ENCODE assay signal across 19 mouse cellular contexts in genomic region chr6:116405715-116406114, GRCm38 (mm10). TPM values are rescaled to one million over a fixed set of nuclear protein-coding genes. Genes with fewer than 3 reads are reported as not detected.
A peak's percentile ranks its signal among the peaks of the same experiment; 100 is the strongest.
DNase-seq lines count a peak whose midpoint lies in the region; ATAC-seq and TF ChIP-seq lines count a peak whose summit lies in the region.
"Had no signal": no experiment of that assay in that cellular context is flagged by ENCODE, and none has a peak within 500 bp of the region (broad histone marks: within the 10 kb centered on the region; RNA-seq: fewer than 3 reads in every experiment).

No protein-coding gene starts in this region.

- no peaks in the 10 kb centered on the region for H3K27me3 ChIP-seq in midbrain, embryonic 10.5 days (ENCODE audit: low read depth, poor library complexity, severe bottlenecking)
- H3K27me3 ChIP-seq in midbrain, embryonic 16.5 days (ENCODE audit: control insufficient read depth, insufficient read depth, low read depth, low read length), result no peaks in the 10 kb centered on the region
- no peaks in the 10 kb centered on the region for H3K27me3 ChIP-seq in hindbrain, postnatal 0 days (ENCODE audit: insufficient read depth, low read length)
- no peaks in the 10 kb centered on the region for H3K27me3 ChIP-seq in neural tube, embryonic 13.5 days
- H3K27me3 ChIP-seq: heart, embryonic 12.5 days; limb, embryonic 12.5 days; liver, embryonic 15.5 days had no signal

- peaks cover 34% of the 10 kb centered on the region for H3K4me1 ChIP-seq in midbrain, embryonic 10.5 days
- peaks cover 6% of the 10 kb centered on the region for H3K4me1 ChIP-seq in midbrain, embryonic 16.5 days (ENCODE audit: control insufficient read depth, insufficient read depth, low read length)
- no peaks in the 10 kb centered on the region; the same call in 1 of the 2 replicates for H3K4me1 ChIP-seq in hindbrain, postnatal 0 days (ENCODE audit: insufficient read depth, low read length)
- H3K4me1 ChIP-seq in neural tube, embryonic 13.5 days (replicated peaks), result peaks cover 25% of the 10 kb centered on the region
- H3K4me1 ChIP-seq: heart, embryonic 12.5 days; limb, embryonic 12.5 days; liver, embryonic 15.5 days had no signal

- no peaks in the 10 kb centered on the region for H3K9me3 ChIP-seq in midbrain, embryonic 10.5 days (replicated peaks)
- no peaks in the 10 kb centered on the region for H3K9me3 ChIP-seq in midbrain, embryonic 16.5 days (replicated peaks; ENCODE audit: control insufficient read depth, low read length, poor library complexity, severe bottlenecking)
- H3K9me3 ChIP-seq in hindbrain, postnatal 0 days (ENCODE audit: low read length), result no peaks in the 10 kb centered on the region
- H3K9me3 ChIP-seq in neural tube, embryonic 13.5 days, result no peaks in the 10 kb centered on the region
- H3K9me3 ChIP-seq: embryonic facial prominence, embryonic 10.5 days; heart, embryonic 12.5 days; limb, embryonic 12.5 days; liver, embryonic 15.5 days had no signal

- H3K4me2 ChIP-seq in midbrain, embryonic 16.5 days (ENCODE audit: low read length), result no peak overlapping the region
- no peak overlapping the region for H3K4me2 ChIP-seq in hindbrain, postnatal 0 days (ENCODE audit: low read depth, low read length)
- no peak overlapping the region for H3K4me2 ChIP-seq in neural tube, embryonic 13.5 days
- H3K4me2 ChIP-seq: heart, embryonic 12.5 days; limb, embryonic 12.5 days; liver, embryonic 15.5 days had no signal

- no peak overlapping the region for H3K9ac ChIP-seq in midbrain, embryonic 16.5 days (ENCODE audit: low read depth, low read length)
- no peak overlapping the region for H3K9ac ChIP-seq in hindbrain, postnatal 0 days (replicated peaks; ENCODE audit: low read length)
- no peak overlapping the region for H3K9ac ChIP-seq in neural tube, embryonic 13.5 days
- H3K9ac ChIP-seq: heart, embryonic 12.5 days; limb, embryonic 12.5 days; liver, embryonic 15.5 days had no signal

- H3K36me3 ChIP-seq in midbrain, embryonic 10.5 days, result peaks cover 20% of the 10 kb centered on the region
- peaks cover 7% of the 10 kb centered on the region; the same call in 1 of the 2 replicates for H3K36me3 ChIP-seq in midbrain, embryonic 16.5 days (ENCODE audit: control insufficient read depth, insufficient read depth, low read length)
- H3K36me3 ChIP-seq in hindbrain, postnatal 0 days (ENCODE audit: insufficient read depth, low read length), result 0 out of 2 replicates have a peak, but pooled peaks cover 16% of the 10 kb centered on the region
- peaks cover 66% of the 10 kb centered on the region for H3K36me3 ChIP-seq in neural tube, embryonic 13.5 days

- no peak for ATAC-seq in midbrain, embryonic 16.5 days
- ATAC-seq in hindbrain, postnatal 0 days, result no peak
- no peak for ATAC-seq in neural tube, embryonic 13.5 days (ENCODE audit: low read depth)

- no peak for DNase-seq in midbrain, embryonic 10.5 days (ENCODE audit: low spot score)
- peak; percentile 68 for DNase-seq in brain, adult 2 months (ENCODE audit: low read depth, low spot score)
- no peak for DNase-seq in hindbrain, postnatal 0 days (ENCODE audit: low spot score)
- no peak for DNase-seq in spleen, postnatal 36 days (ENCODE audit: low spot score in 2 of 2)
- DNase-seq in liver, result no peak
- DNase-seq: adrenal gland, postnatal 36 days; cerebellum, postnatal 36 days; heart, postnatal 4 days; kidney, adult 2 months; kidney, postnatal 36 days; lung, postnatal 10 days; thymus, postnatal 14 days had no signal

- no peak for TF ChIP-seq CTCF in hindbrain, postnatal 0 days (IDR thresholded peaks at IDR 0.05; ENCODE audit: low read depth)

- H3K4me3 ChIP-seq in midbrain, embryonic 10.5 days, result no peak overlapping the region
- no peak overlapping the region for H3K4me3 ChIP-seq in midbrain, embryonic 16.5 days (ENCODE audit: low read depth, low read length)
- H3K4me3 ChIP-seq in hindbrain, postnatal 0 days (ENCODE audit: low read length), result no peak overlapping the region
- H3K4me3 ChIP-seq in neural tube, embryonic 13.5 days, result no peak overlapping the region
- H3K4me3 ChIP-seq: embryonic facial prominence, embryonic 10.5 days; erythroblast, embryonic 14.5 days; heart, embryonic 12.5 days; limb, embryonic 12.5 days; liver, embryonic 15.5 days had no signal

- WGBS in midbrain, embryonic 10.5 days, result 77% methylated on average over 5 of the region's 5 CpGs
- WGBS in midbrain, embryonic 16.5 days, result 68% methylated on average over 5 of the region's 5 CpGs
- WGBS in hindbrain, postnatal 0 days, result 56% methylated on average over 5 of the region's 5 CpGs
- whole genome bisulfite sequencing in neural tube, embryonic 13.5 days, result 83% methylated on average over 5 of the region's 5 CpGs

- peak overlapping the region; percentile 84 for H3K27ac ChIP-seq in midbrain, embryonic 10.5 days (replicated peaks)
- H3K27ac ChIP-seq in midbrain, embryonic 16.5 days (ENCODE audit: low read length), result no peak overlapping the region
- H3K27ac ChIP-seq in hindbrain, postnatal 0 days, result peak overlapping the region; percentile 51; the same call in 1 of the 2 replicates
- 0 out of 2 replicates have a peak overlapping the region, but pooled peaks have one; percentile 23 for H3K27ac ChIP-seq in neural tube, embryonic 13.5 days (replicated peaks)
- H3K27ac ChIP-seq: embryonic facial prominence, embryonic 10.5 days; liver, embryonic 15.5 days had no signal

RNA-seq across cellular contexts. Expression of gene Alox5, which starts 55.3 kb away (rescaled TPM):
- polyA plus RNA-seq in midbrain, embryonic 10.5 days (2016; fragmentation: Nextera tagmentation; extraction: Ambion mirVana), result 0.77 and 1.1 TPM in 2 replicates
- 0.73 and 1.0 TPM in 2 replicates for polyA plus RNA-seq in midbrain, embryonic 16.5 days (2015; fragmentation: Nextera tagmentation; extraction: Ambion mirVana)
- total RNA-seq in hindbrain, postnatal 0 days (2014; rRNA removed), result 1.7 and 8.1 TPM in 2 replicates
- 0.73 and 0.75 TPM in 2 replicates for polyA plus RNA-seq in hindbrain, postnatal 0 days (2015; fragmentation: Nextera tagmentation; extraction: Ambion mirVana)
- polyA plus RNA-seq in neural tube, embryonic 13.5 days (2015; fragmentation: Nextera tagmentation; extraction: Ambion mirVana), result 0.50 and 0.54 TPM in 2 replicates
